Mouse (Mus musculus) ES-E14 (cell line): ENCODE measurements around the gene Hist1h2bn. TPM values are rescaled to one million over a fixed set of nuclear protein-coding genes. Genes with fewer than 3 reads are reported as not detected.
"Not testable (repeated sequence)": the region's sequence is repeated elsewhere in the genome, so short reads cannot be mapped to it uniquely, and the experiment has no call there.

Experiments
- DNase-seq: peaks from one replicate; pipeline ENCODE4 v3.0.0-alpha.2; 2013; ENCODE audit warnings: low read depth, low spot score
- H3K27ac ChIP-seq: 2 replicates; pipeline ENCODE4 v1.5.1; 2012; ENCODE audit warnings: low read depth, mild to moderate bottlenecking, low read length, moderate library complexity, mixed read lengths; ENCODE audit not compliant: poor library complexity, insufficient read depth, severe bottlenecking
- H3K36me3 ChIP-seq: 2 replicates; pipeline ENCODE4 v1.6.1; 2012; ENCODE audit warnings: mild to moderate bottlenecking, low read length, moderate library complexity, mixed read lengths; ENCODE audit not compliant: control insufficient read depth, poor library complexity, insufficient read depth, severe bottlenecking
- H3K4me1 ChIP-seq, 2 experiments: fragments of 150-350 bp in 1 of 2; sonication (generic) in 1 of 2; 2 replicates each; pipeline ENCODE4 v1.6.1; 2012; ENCODE audit warnings: low read length in 2 of 2, mild to moderate bottlenecking in 1 of 2, mixed read lengths in 1 of 2; ENCODE audit not compliant: control insufficient read depth in 2 of 2, insufficient read depth in 2 of 2, poor library complexity in 1 of 2
- H3K4me3 ChIP-seq, 2 experiments: fragments of 150-350 bp in 1 of 2; sonication (generic) in 1 of 2; 2 replicates each; pipeline ENCODE4 v1.5.1; 2012; ENCODE audit warnings: low read length in 2 of 2, low read depth in 1 of 2, mild to moderate bottlenecking in 1 of 2, mixed read lengths in 1 of 2; ENCODE audit not compliant: insufficient read depth in 1 of 2, poor library complexity in 1 of 2, severe bottlenecking in 1 of 2
- H3K9ac ChIP-seq: 2 replicates; pipeline ENCODE4 v1.6.1; 2012; ENCODE audit warnings: low read depth, mild to moderate bottlenecking, low read length, mixed read lengths; ENCODE audit not compliant: poor library complexity, insufficient read depth, severe bottlenecking
- H3K9me3 ChIP-seq: fragments of 150-350 bp; sonication (generic); 2 replicates; pipeline ENCODE4 v1.6.1; 2012; ENCODE audit warnings: low read depth, mild to moderate bottlenecking, low read length; ENCODE audit not compliant: control insufficient read depth, insufficient read depth
- CHD2 ChIP-seq: IDR thresholded peaks from 2 replicates; pipeline ENCODE4 v1.6.1; 2014; ENCODE audit warnings: mild to moderate bottlenecking, low read depth, low read length, inconsistent platforms
- MAFK ChIP-seq: IDR thresholded peaks from 2 replicates; pipeline ENCODE4 v1.6.1; 2014; ENCODE audit warnings: mild to moderate bottlenecking, low read depth, low read length, inconsistent platforms; ENCODE audit not compliant: insufficient read depth
- ZNF384 ChIP-seq: IDR thresholded peaks from 2 replicates; pipeline ENCODE4 v1.6.1; 2012; ENCODE audit warnings: low read depth, low read length, inconsistent platforms
- in situ Hi-C, 2 experiments: fragments of 600-800 bp; cut with MboI; formaldehyde crosslinking; loops; one replicate each; pipeline ENCODE4 v1.15.1; 2025; ENCODE audit warnings: low sequenced_read_pairs in 2 of 2, inconsistent platforms in 1 of 2; ENCODE audit not compliant: unreplicated experiment in 2 of 2
- total RNA-seq: library from RNA; depleted of rRNA; stranded (reverse); fragments of 300-350 nt; gene quantifications from 2 replicates; pipeline ENCODE4 v1.2.3, GENCODE M21; 2012

Gene Hist1h2bn
- total RNA-seq, 1 experiment, result 496 TPM

- H3K27ac ChIP-seq, result peak within 1 kb of the TSS; percentile 79
- H3K9me3 ChIP-seq, H3K36me3 ChIP-seq, H3K4me1 ChIP-seq: not testable (repeated sequence)
- peak within 1 kb of the TSS; percentile 90 for H3K9ac ChIP-seq
- in situ Hi-C loops, result loop anchor here in 1 of 2 experiments (25.0 kb wide), 1 partner anchor 555 kb away; no protein-coding TSS in a partner anchor
- DNase-seq, result peak; percentile 91
- peak within 1 kb of the TSS; percentile 51 to 77 for H3K4me3 ChIP-seq
- TF ChIP-seq CHD2, result peak; percentile 43
Measured at GRCm38 (mm10) chr13:21717397-21718357, 36.2 kb upstream of the Hist1h2bn start, which contains the start of gene Hist1h3h. Gene Hist1h3h, plus strand, starts transcription at chr13:21717659.

DNA sequence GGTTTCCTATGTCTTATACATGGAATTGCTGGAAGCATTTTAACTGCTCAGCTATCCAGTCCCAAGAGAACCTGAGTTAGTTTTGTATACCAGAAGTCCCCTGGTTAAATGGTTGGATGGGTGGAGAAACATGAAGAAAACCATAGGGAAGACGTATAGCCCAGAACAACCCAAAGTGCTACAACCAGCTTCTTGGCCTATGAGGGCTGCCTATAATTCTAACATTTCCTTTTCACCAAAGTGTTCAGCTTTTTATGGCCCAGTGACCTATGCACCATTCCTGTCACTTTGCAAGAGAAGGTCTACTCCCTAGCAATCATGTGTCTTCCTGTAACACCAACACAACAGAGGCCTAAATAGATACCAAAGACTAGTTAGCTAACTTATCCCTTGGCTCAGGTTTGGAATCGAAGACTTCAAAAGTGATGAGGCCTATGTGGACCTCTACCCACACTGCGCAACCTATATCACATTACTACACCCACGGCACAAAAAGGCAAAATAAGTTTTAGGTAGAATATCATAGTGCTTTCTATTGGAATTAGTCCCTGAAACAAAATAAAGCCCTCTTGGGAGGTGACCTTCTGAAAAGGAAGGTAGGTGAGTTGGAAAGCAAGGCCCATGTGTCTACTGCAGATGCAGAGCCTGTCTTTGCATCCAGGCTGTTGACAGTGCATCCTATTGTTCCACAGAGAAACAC is 35.4 kb upstream of the Hist1h2bn start:
- no peak for DNase-seq
- Histone ChIP-seq H3K9ac (peak overlapping the region; percentile 79; the same call in 1 of the 2 replicates), H3K36me3 (no peaks in the 10 kb centered on the region), H3K9me3 (no peaks in the 10 kb centered on the region), H3K27ac (peak overlapping the region; percentile 79; the same call in 1 of the 2 replicates), H3K4me1 (no peaks in the 10 kb centered on the region), H3K4me3 (peak overlapping the region; percentile 2 to 63)
- in situ Hi-C loops, result loop anchor here in 1 of 2 experiments (25.0 kb wide), 1 partner anchor 556 kb away; no protein-coding TSS in a partner anchor
- no peak for TF ChIP-seq ZNF384
- TF ChIP-seq CHD2, result 0 out of 2 replicates have a peak, but pooled peaks have one; percentile 37

DNA sequence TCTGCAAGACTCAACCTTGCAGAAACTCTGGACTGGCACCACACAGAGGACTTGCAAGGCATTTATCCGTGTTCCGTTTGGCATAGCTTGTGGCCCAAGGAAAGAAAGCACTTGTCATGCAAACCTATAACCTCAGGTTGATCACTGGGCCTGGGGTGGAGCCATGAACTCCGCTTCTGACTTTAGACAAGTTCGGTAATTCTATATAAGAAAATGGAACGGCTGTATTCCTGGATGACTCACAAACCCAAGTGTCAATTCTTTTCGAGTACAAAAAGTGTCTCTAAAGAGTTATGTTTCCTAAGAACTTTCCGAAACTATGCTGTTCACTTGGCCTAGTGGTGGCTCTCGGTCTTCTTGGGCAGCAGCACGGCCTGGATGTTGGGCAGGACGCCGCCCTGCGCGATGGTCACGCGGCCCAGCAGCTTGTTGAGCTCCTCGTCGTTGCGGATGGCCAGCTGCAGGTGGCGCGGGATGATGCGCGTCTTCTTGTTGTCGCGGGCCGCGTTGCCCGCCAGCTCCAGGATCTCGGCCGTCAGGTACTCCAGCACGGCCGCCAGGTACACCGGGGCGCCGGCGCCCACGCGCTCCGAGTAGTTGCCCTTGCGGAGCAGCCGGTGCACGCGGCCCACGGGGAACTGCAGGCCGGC is 32.7 kb upstream of the Hist1h2bn start:
- H3K36me3 ChIP-seq, DNase-seq, H3K4me1 ChIP-seq, H3K9me3 ChIP-seq: not testable (repeated sequence)
- peak overlapping the region; percentile 98 for H3K27ac ChIP-seq
- H3K4me3 ChIP-seq, result peak overlapping the region; percentile 61 to 74
- peak overlapping the region; percentile 90 for H3K9ac ChIP-seq
- in situ Hi-C loops, result loop anchor here in 1 of 2 experiments (25.0 kb wide), 1 partner anchor 559 kb away; no protein-coding TSS in a partner anchor

DNA sequence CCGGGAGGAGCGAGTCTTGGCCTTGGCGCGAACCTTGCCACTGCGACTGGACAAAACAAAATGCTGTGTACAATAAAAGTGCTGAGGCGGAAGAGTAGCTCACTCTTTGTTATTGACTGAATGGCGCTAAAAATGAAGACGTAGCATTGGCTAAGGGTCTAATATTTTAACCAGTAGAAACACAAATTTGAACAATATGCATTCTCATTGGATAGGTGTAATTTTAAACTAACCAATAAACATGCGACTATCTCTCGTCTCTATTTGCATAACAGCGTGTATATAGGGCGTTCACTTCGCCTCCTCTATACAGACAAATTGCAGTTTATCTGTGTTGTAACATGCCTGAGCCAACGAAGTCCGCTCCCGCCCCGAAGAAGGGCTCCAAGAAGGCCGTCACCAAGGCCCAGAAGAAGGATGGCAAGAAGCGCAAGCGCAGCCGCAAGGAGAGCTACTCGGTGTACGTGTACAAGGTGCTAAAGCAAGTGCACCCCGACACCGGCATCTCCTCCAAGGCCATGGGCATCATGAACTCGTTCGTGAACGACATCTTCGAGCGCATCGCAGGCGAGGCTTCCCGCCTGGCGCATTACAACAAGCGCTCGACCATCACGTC is 32.1 kb upstream of the Hist1h2bn start, which contains the start of gene Hist1h2bm:
Gene Hist1h2bm (plus strand): TSS at position 288 of the 616 bp plus-strand sequence.
- H3K9ac ChIP-seq, result peak within 1 kb of the TSS; percentile 90
- TF ChIP-seq CHD2 (peak; percentile 87), MAFK (peak; percentile 50; the same call in 1 of the 2 replicates)
- H3K4me3 ChIP-seq, result peak within 1 kb of the TSS; percentile 61 to 74
- not testable (repeated sequence) for H3K4me1 ChIP-seq, H3K36me3 ChIP-seq, H3K9me3 ChIP-seq
- peak; percentile 81 for DNase-seq
- in situ Hi-C loops, result loop anchor here in 1 of 2 experiments (25.0 kb wide), 1 partner anchor 560 kb away; no protein-coding TSS in a partner anchor
- peak within 1 kb of the TSS; percentile 98 for H3K27ac ChIP-seq
